Mouse (Mus musculus): ENCODE results near the gene Lamb1.

The Lamb1 gene

GRCm38 (mm10) chr12:31265005-31265721 lies at the start of gene Lamb1:
TSS of gene Lamb1 (plus strand) at chr12:31265234.
- DNase-seq (ENCODE audit: extremely low read depth, insufficient read length, low spot score) = peak; percentile 70

GRCm38 (mm10) chr12:31217232-31217631 lies 47.8 kb upstream of the Lamb1 start:
- no peak for DNase-seq (ENCODE audit: extremely low read depth, insufficient read length, low spot score)

GRCm38 (mm10) chr12:31218774-31219173 lies 46.3 kb upstream of the Lamb1 start:
- no peak for DNase-seq (ENCODE audit: extremely low read depth, insufficient read length, low spot score)

- DNase-seq (ENCODE audit: extremely low read depth, insufficient read length, low spot score) = no peak
These were observed 43.5 kb upstream of the Lamb1 start for GRCm38 (mm10) chr12:31221522-31221921.

- no peak for DNase-seq (ENCODE audit: extremely low read depth, insufficient read length, low spot score)
These were observed 42.8 kb upstream of the Lamb1 start for GRCm38 (mm10) chr12:31222282-31222681.

GRCm38 (mm10) chr12:31222741-31223140 lies 42.3 kb upstream of the Lamb1 start:
- no peak for DNase-seq (ENCODE audit: extremely low read depth, insufficient read length, low spot score)

DNA sequence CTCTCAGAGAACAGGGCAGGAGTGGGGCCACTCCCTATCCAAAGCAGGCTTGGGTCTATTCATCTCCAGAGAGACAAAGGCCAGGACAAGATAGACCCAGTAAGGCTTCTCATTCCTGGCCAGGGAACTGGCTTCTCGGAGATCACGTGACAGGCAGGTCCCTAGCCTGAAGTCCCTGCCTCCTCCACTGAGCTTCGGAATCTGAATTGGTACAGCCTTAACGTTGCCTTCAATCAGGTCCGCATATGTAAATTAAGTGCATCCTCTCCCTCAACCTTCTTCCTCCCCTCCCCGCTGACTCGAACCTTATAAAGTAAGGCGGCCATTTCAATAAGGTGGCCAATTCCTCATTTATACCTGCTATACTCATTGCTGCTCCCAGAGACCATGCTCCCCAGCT lies 39.6 kb upstream of the Lamb1 start:
- DNase-seq (ENCODE audit: extremely low read depth, insufficient read length, low spot score) = no peak

DNA sequence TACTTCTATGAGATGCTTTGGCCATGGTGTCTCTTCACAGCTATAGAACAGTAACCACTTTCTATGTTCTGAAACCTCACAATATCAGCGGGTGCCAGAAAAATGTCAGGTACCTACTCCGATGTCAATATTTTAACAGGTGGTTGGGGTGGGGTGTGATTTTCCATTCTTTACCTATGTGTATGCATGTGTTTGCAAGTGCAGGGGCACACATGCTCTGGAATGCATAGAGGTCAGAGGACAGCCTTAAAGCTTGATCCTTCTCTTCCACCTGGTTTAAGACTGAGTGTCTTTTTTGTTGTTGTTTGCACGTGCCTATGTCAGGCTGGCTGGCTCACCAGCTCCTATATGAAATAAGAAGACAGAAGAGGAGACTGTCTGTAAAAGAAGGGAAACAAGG lies 37.9 kb upstream of the Lamb1 start:
- DNase-seq (ENCODE audit: extremely low read depth, insufficient read length, low spot score) = no peak

- no peak for DNase-seq (ENCODE audit: extremely low read depth, insufficient read length, low spot score)
These were observed 36.2 kb upstream of the Lamb1 start for GRCm38 (mm10) chr12:31228878-31229277.

DNA sequence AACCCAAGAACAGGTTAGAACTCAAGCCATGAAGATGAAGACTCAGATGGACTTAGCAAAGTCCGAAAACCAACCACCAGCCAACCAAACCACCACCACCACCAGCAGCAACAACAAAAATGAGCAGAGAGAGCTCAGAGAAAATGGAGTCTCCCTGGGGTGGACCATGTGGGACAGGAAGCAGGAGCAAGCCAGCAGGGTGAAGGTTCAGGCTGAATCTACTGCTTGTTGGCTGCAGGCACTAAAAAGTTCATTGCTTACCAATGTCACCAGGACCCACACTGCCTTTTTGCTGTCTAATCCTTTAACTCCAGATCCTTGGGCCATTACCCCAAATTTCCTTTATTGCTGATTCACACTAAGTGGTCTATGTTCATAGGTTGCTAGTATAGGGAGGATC lies 32.4 kb upstream of the Lamb1 start:
- no peak for DNase-seq (ENCODE audit: extremely low read depth, insufficient read length, low spot score)

DNA sequence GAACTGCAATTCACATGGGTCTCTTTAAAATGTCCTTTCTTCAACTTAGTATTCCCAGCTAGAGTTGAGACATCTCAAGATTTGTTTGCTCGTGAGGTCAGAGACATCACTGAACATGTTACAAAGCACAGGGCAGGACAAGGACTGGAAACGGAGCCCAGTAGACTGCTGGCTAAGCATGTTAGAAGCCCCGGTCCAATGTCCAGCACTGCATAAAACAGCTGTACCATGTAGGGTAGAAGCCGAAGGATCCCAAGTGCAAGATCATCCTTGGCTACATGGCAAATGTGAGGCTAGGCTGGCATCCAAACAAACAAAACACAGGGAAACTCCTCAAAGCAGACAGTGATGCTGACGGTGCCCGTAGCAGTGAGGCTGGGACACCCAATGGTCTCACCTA lies 30.0 kb upstream of the Lamb1 start:
- no peak for DNase-seq (ENCODE audit: extremely low read depth, insufficient read length, low spot score)

DNA sequence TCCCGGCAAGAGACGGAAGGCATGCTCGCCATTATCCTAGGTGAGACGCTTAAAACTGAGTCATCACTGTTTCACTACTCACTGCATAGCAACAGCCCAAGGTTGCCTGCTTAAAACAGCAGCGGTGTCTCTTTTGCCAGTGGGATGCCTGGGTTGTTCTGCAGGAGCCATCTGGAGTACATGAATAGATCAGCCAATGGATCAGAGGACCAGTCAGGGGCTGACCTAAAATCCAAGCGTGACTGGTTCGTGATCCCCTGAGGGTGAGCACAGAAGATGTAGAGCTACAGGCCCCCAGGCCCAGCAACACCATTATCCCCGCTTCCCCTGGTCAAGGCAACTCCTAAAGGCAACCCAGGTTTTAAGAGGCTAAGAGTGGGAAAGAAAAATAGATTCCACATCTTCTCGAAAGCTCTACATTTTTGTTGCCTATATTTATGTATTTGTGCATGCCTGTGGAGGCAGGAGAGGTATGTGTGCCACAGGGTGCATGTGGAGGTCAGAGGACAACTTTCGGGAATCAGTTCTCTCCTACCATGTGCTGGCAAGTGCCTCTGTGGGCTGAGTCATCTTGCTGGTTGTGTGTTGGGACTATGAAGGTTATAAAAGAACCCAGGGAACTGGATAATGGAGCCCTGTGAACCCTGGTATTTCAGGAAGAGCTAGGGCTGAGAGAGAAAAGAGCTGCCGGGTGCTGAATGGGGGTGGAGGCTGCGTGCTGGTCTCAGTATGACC lies 28.0 kb upstream of the Lamb1 start:
- DNase-seq (ENCODE audit: extremely low read depth, insufficient read length, low spot score) = no peak

DNA sequence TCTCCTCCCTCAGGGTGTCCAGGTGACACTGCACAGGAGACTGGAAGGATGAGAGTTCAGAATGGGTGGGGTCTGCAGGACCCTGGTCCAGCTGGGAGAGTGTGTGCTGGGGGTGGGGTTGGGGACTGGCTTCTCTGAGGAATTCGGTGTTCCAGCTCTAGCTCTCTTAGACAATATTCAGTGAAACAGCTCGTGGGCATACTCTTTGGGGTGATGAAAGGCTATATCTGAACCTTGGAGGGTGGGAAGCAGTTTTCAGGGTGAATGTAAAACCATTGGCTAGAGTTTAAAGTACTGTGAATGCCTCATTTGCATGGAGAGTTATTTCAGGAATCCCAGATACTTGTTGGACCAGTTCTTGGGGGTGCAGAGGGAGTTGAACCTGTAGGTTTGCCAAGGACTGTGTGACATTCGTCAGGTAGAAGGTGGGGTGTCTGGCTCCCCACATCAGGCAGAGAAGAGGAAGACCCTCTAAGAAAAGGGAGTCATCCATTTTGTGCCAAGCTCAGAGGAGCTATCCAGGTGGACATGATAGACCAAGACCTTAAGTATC lies 25.9 kb upstream of the Lamb1 start:
- no peak for DNase-seq (ENCODE audit: extremely low read depth, insufficient read length, low spot score)

DNA sequence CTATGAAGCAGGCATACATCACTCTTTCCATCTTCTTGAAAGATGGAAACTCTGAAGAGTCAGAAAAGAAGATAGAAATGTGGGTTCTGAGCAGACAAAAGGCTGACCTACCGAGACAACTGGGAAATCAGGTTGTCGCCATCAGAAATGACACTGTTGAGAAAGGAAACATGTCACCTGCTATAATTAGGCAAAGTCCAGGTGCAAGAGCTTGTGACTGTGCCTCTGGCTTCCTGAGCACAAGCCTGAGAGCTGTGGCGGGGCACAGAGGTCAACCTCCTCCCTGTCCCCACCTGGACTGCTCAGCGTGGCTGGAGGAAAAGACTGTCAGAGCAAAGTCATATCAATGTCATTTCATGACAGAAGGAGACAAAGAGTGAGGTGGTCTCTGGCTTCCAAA lies 25.2 kb upstream of the Lamb1 start:
- no peak for DNase-seq (ENCODE audit: extremely low read depth, insufficient read length, low spot score)

DNA sequence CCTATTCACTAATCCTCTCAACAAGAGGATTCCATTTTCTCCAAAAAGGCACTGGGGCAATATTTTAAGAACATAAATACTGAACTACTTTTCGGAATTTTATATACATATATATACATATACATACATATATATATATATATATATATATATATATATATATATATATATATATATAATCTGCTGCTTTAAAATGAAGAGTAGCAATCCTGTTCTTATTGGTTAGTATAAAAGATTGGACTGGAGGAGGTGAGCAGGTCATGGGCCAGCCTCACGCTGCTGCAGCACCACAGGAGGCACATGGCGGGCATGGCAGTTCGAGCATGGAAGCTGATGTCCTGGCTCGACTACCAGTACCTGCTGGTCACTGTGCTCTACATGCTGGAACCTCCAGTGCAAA lies 24.6 kb upstream of the Lamb1 start, which contains the start of gene Gm6993:
Gm6993 (plus strand) TSS at position 301 of the 400 bp plus-strand sequence.
- no peak for DNase-seq (ENCODE audit: extremely low read depth, insufficient read length, low spot score)

- no peak for DNase-seq (ENCODE audit: extremely low read depth, insufficient read length, low spot score)
These were observed 23.3 kb upstream of the Lamb1 start for GRCm38 (mm10) chr12:31241595-31242342.

- no peak for DNase-seq (ENCODE audit: extremely low read depth, insufficient read length, low spot score)
These were observed 21.0 kb upstream of the Lamb1 start for GRCm38 (mm10) chr12:31244001-31244400.

DNA sequence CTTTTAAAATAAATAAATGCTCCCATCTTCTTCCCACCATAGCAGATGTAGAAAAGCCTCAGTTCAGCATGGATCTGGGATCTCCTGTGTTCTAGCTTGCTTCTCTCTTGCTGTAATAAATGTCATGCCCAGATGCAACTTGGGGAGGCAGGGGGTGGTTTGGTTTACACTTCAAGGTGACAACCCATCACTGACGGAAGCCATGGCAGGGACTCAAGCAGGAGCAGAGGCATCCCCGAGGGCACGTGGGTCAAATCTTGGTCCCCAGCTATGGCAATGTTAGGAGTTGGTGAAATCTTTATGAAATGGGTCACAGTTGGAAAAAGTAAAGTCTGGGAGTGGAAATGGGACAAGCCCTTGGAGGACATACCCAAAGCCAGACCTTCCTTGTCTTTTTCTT lies 20.3 kb upstream of the Lamb1 start:
- DNase-seq (ENCODE audit: extremely low read depth, insufficient read length, low spot score) = no peak

DNA sequence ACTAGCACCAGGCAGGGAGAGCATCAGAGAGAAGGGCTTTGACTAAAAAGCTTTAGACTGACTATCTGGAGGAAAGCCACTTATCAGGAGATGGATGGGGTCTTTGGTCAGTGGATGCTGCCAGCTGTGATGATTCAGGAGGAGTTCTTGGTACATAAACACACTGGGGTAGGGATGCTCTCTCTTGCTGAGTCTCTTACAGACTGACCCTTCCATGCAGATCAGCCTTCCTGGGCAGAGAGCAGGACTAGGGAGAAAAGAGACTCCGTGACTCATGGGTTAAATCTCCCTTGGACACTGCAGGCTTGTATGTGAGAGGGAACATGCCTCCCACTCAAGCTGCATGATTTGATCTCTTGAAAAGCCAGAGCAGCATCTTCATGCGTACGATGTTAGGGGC lies 18.9 kb upstream of the Lamb1 start:
- no peak for DNase-seq (ENCODE audit: extremely low read depth, insufficient read length, low spot score)

- DNase-seq (ENCODE audit: extremely low read depth, insufficient read length, low spot score) = no peak
These were observed 18.4 kb upstream of the Lamb1 start for GRCm38 (mm10) chr12:31246615-31247014.

DNA sequence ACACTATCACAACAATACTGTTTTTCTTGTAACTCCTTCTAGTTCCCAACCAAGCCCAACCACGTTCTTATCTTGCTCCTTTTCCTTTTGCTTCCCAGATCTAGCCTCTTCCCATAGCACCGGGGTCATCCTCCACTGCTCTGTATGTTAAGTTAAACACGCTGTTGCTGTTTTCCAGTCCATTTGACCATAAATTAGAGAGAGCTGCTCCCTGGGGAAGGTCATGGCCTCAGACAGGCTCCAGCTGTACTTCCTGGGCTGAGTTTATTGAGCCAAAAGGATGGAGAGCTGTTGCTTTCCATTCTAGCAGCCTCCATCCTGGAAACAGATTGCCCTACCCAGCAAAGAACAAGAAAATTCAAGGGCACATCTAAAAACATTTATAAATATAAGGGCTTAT lies 16.9 kb upstream of the Lamb1 start:
- DNase-seq (ENCODE audit: extremely low read depth, insufficient read length, low spot score) = no peak

Data from 3134 (cell line).